Mouse (Mus musculus): ENCODE data around the gene Cd47.

Gene Cd47

GRCm38 (mm10) chr16:49858907-49859853 lies 58.8 kb downstream of the Cd47 start:
- CTCF ChIA-PET: interaction anchor here (0.5 to 0.9 kb wide), 4 partner anchors 14 to 571 kb away, joined by 3 to 4 read pairs (median 4); no protein-coding TSS in a partner anchor

- CTCF ChIA-PET: no interaction called here
These were observed 61.7 kb downstream of the Cd47 start for GRCm38 (mm10) chr16:49861986-49862385.

- CTCF ChIA-PET: interaction anchor here (0.7 kb wide), 1 partner anchor 12 kb away, joined by 6 read pairs; no protein-coding TSS in a partner anchor
These were observed 66.3 kb downstream of the Cd47 start for GRCm38 (mm10) chr16:49866617-49867016.

- CTCF ChIA-PET: interaction anchor here (0.7 kb wide), 1 partner anchor 8 kb away, joined by 3 read pairs; no protein-coding TSS in a partner anchor
These were observed 67.9 kb downstream of the Cd47 start for GRCm38 (mm10) chr16:49868278-49868677.

GRCm38 (mm10) chr16:49873918-49874317 lies 73.6 kb downstream of the Cd47 start:
- CTCF ChIA-PET: interaction anchor here (0.6 kb wide), 1 partner anchor 157 kb away, joined by 4 read pairs; no protein-coding TSS in a partner anchor

GRCm38 (mm10) chr16:49874546-49874945 lies 74.2 kb downstream of the Cd47 start:
- CTCF ChIA-PET: interaction anchor here (0.6 kb wide), 1 partner anchor 156 kb away, joined by 4 read pairs; no protein-coding TSS in a partner anchor

GRCm38 (mm10) chr16:49876291-49877030 lies 76.1 kb downstream of the Cd47 start:
- CTCF ChIA-PET: interaction anchor here (0.5 kb wide), 1 partner anchor 8 kb away, joined by 3 read pairs; no protein-coding TSS in a partner anchor

- CTCF ChIA-PET: no interaction called here
These were observed 76.9 kb downstream of the Cd47 start for GRCm38 (mm10) chr16:49877243-49877642.

GRCm38 (mm10) chr16:49878051-49878450 lies 77.7 kb downstream of the Cd47 start:
- CTCF ChIA-PET: no interaction called here

GRCm38 (mm10) chr16:49886403-49887066 lies 86.2 kb downstream of the Cd47 start:
- CTCF ChIA-PET: no interaction called here

- CTCF ChIA-PET: no interaction called here
These were observed 87.0 kb downstream of the Cd47 start for GRCm38 (mm10) chr16:49887290-49887689.

GRCm38 (mm10) chr16:49887811-49888564 lies 87.7 kb downstream of the Cd47 start:
- CTCF ChIA-PET: no interaction called here

GRCm38 (mm10) chr16:49889031-49889655 lies 88.8 kb downstream of the Cd47 start:
- CTCF ChIA-PET: no interaction called here

- CTCF ChIA-PET: interaction anchor here (0.5 to 0.6 kb wide), 2 partner anchors 19 to 45 kb away, joined by 3 to 7 read pairs; no protein-coding TSS in a partner anchor
These were observed 91.9 kb downstream of the Cd47 start for GRCm38 (mm10) chr16:49892252-49892651.

GRCm38 (mm10) chr16:49892945-49893344 lies 92.6 kb downstream of the Cd47 start:
- CTCF ChIA-PET: interaction anchor here (0.6 kb wide), 1 partner anchor 46 kb away, joined by 7 read pairs; no protein-coding TSS in a partner anchor

- CTCF ChIA-PET: interaction anchor here (0.7 to 0.8 kb wide), 2 partner anchors 8 to 24 kb away, joined by 3 to 5 read pairs; no protein-coding TSS in a partner anchor
These were observed 94.3 kb downstream of the Cd47 start for GRCm38 (mm10) chr16:49894624-49895023.

- CTCF ChIA-PET: interaction anchor here (0.7 to 0.8 kb wide), 2 partner anchors 12 to 66 kb away, joined by 3 read pairs; no protein-coding TSS in a partner anchor
These were observed 95.8 kb downstream of the Cd47 start for GRCm38 (mm10) chr16:49896132-49896531.

GRCm38 (mm10) chr16:49901395-49901794 lies 101.1 kb downstream of the Cd47 start:
- CTCF ChIA-PET: no interaction called here

- CTCF ChIA-PET: no interaction called here
These were observed 101.8 kb downstream of the Cd47 start for GRCm38 (mm10) chr16:49902083-49902482.

Data from spleen, embryonic (tissue).